Mouse (Mus musculus) C2C12 (cell line): ENCODE measurements around the gene Ift46.

ENCODE experiments used
- CTCF ChIP-seq: IDR thresholded peaks from one replicate; pipeline ENCODE4 v1.5.1; 2011; ENCODE audit not compliant: control insufficient read depth, insufficient read depth, insufficient read length
- MAX ChIP-seq: IDR thresholded peaks from one replicate; pipeline ENCODE4 v1.6.1; 2011; ENCODE audit warnings: mild to moderate bottlenecking, control low read depth

DNA sequence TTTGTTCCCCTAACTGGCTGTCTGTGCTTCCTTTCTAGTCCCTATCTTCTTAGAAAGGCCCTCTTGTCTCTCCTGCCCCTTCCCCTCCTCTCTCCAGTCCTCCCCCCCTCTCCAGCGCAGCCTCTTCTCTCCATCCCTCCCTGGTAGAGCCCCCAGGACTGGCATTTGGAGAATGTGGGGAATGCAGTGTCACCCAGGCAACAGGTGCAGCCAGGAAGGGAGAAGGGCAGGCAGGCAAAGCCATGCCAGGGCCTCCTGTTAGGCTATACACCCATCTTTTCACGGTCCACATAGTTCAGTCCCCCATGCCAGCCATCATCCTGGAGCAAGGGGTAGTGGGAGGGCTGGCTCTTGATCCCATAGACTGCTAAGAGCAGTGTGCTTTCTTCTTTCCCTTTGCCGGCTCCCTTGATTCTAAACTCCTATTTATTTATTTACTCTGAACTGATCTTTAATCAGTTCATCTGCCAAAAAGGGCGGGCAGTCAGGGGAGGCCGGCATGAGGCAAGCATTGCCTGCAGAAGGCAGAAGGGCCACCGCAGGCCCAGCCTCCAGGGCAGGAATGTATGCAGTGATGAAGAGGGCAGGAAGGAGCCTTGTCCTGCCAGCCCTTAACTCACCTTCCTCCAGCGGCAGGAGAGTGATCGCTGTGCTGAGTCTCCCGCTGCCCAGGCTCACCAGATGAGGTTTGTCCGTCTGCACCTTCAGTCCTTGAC lies 41.1 kb upstream of the Ift46 start:
- no peak for TF ChIP-seq CTCF
- TF ChIP-seq MAX, result no peak
